Mouse (Mus musculus) lung, postnatal 0 days (tissue): Measurements from ENCODE around the gene Gab1. TPM values are rescaled to one million over a fixed set of nuclear protein-coding genes. Genes with fewer than 3 reads are reported as not detected.

Experiments used
- ATAC-seq: fragments of 200-750 bp; cut with Nextera tagmentation; 2 replicates; pipeline ENCODE4 v1.8.0; 2017; ENCODE audit warnings: moderate library complexity
- DNase-seq: peaks from one replicate; pipeline ENCODE4 v3.0.0-alpha.2; 2016; ENCODE audit warnings: low spot score
- H3K27ac ChIP-seq: fragments of 300-500 bp; sonication (generic); 2 replicates; pipeline ENCODE4 v1.5.1; 2014; ENCODE audit warnings: antibody characterized with exemption, mild to moderate bottlenecking, low read length, mixed read lengths
- H3K27me3 ChIP-seq: fragments of 300-500 bp; sonication (generic); replicated peaks from 2 replicates; pipeline ENCODE4 v1.6.1; 2014; ENCODE audit warnings: low read length, mixed read lengths; ENCODE audit not compliant: insufficient read depth
- H3K36me3 ChIP-seq: fragments of 300-500 bp; sonication (generic); 2 replicates; pipeline ENCODE4 v1.6.1; 2014; ENCODE audit warnings: low read length, mixed read lengths; ENCODE audit not compliant: insufficient read depth
- H3K4me1 ChIP-seq: fragments of 300-500 bp; sonication (generic); 2 replicates; pipeline ENCODE4 v1.6.1; 2014; ENCODE audit warnings: antibody characterized with exemption, low read depth, low read length, mixed read lengths; ENCODE audit not compliant: insufficient read depth
- H3K4me2 ChIP-seq: fragments of 300-500 bp; sonication (generic); replicated peaks from 2 replicates; pipeline ENCODE4 v1.6.1; 2014; ENCODE audit warnings: low read depth, mild to moderate bottlenecking, low read length, moderate library complexity, mixed read lengths
- H3K4me3 ChIP-seq: fragments of 300-500 bp; sonication (generic); 2 replicates; pipeline ENCODE4 v1.5.1; 2014; ENCODE audit warnings: low read depth, low read length
- H3K9ac ChIP-seq: fragments of 300-500 bp; sonication (generic); replicated peaks from 2 replicates; pipeline ENCODE4 v1.6.1; 2014; ENCODE audit warnings: low read depth, mild to moderate bottlenecking
- H3K9me3 ChIP-seq: fragments of 300-500 bp; sonication (generic); 2 replicates; pipeline ENCODE4 v1.6.1; 2016; ENCODE audit warnings: low read length, mixed read lengths
- CTCF ChIP-seq: IDR thresholded peaks from 2 replicates; pipeline ENCODE4 v1.5.1; 2016; ENCODE audit warnings: antibody characterized with exemption, mild to moderate bottlenecking
- EP300 ChIP-seq: IDR thresholded peaks from 2 replicates; pipeline ENCODE4 v1.6.1; 2016; ENCODE audit warnings: antibody characterized with exemption, mild to moderate bottlenecking, control low read depth
- WGBS: fragments of 180-500 bp; shearing (Covaris S2); extraction: QIAGEN DNeasy Blood & Tissue Kit; methylation state at CpG from one replicate; pipeline ENCODE4 v1.1.7; 2014; 5-methylcytosine and 5-hydroxymethylcytosine counted together
- polyA plus RNA-seq: library from polyadenylated mRNA; unstranded; fragments of >200 nt; fragmentation: Nextera tagmentation; extraction: Ambion mirVana; gene quantifications from 2 replicates; pipeline ENCODE4 v1.2.1, GENCODE M21; 2015

The Gab1 gene
- polyA plus RNA-seq, 1 experiment from 2014 or later: 16.9 TPM

GRCm38 (mm10) chr8:80842514-80842913 is 37.8 kb downstream of the Gab1 start:
- no peak overlapping the region for H3K27ac ChIP-seq
- no peak overlapping the region for H3K4me3 ChIP-seq
- TF ChIP-seq EP300: no peak
- TF ChIP-seq CTCF: no peak
- ATAC-seq (no peak), DNase-seq (no peak)
- H3K4me2 ChIP-seq: no peak overlapping the region
- no peaks in the 10 kb centered on the region for H3K27me3 ChIP-seq
- H3K4me1 ChIP-seq: no peaks in the 10 kb centered on the region; the same call in 1 of the 2 replicates
- H3K9ac ChIP-seq: no peak overlapping the region
- WGBS: 92% methylated on average over 3 of the region's 3 CpGs
- no peaks in the 10 kb centered on the region for H3K9me3 ChIP-seq
- H3K36me3 ChIP-seq: no peaks in the 10 kb centered on the region

- Histone ChIP-seq H3K9me3 (no peaks in the 10 kb centered on the region), H3K36me3 (no peaks in the 10 kb centered on the region), H3K9ac (no peak overlapping the region), H3K4me1 (no peaks in the 10 kb centered on the region), H3K4me3 (no peak overlapping the region), H3K27ac (no peak overlapping the region), H3K4me2 (no peak overlapping the region), H3K27me3 (no peaks in the 10 kb centered on the region)
- WGBS: 69% methylated on average over 6 of the region's 6 CpGs
- DNase-seq: no peak
- no peak for ATAC-seq
- TF ChIP-seq CTCF (no peak), EP300 (no peak)
Observed at GRCm38 (mm10) chr8:80840090-80840489, 40.2 kb downstream of the Gab1 start.

GRCm38 (mm10) chr8:80838199-80838598 is 42.1 kb downstream of the Gab1 start:
- no peak overlapping the region for H3K4me3 ChIP-seq
- WGBS: 21% methylated on average over 6 of the region's 6 CpGs
- no peaks in the 10 kb centered on the region for H3K27me3 ChIP-seq
- ATAC-seq: peak; percentile 40; the same call in 1 of the 2 replicates
- no peak overlapping the region for H3K4me2 ChIP-seq
- no peaks in the 10 kb centered on the region for H3K4me1 ChIP-seq
- no peak overlapping the region for H3K9ac ChIP-seq
- no peak overlapping the region for H3K27ac ChIP-seq
- no peak for TF ChIP-seq CTCF
- TF ChIP-seq EP300: no peak
- H3K9me3 ChIP-seq: no peaks in the 10 kb centered on the region
- no peaks in the 10 kb centered on the region for H3K36me3 ChIP-seq
- peak; percentile 59 for DNase-seq

GRCm38 (mm10) chr8:80835401-80835800 is 44.9 kb downstream of the Gab1 start:
- Histone ChIP-seq H3K4me1 (peaks cover 9% of the 10 kb centered on the region; the same call in 1 of the 2 replicates), H3K4me3 (no peak overlapping the region), H3K36me3 (no peaks in the 10 kb centered on the region), H3K4me2 (no peak overlapping the region), H3K27ac (no peak overlapping the region), H3K27me3 (no peaks in the 10 kb centered on the region), H3K9ac (no peak overlapping the region), H3K9me3 (no peaks in the 10 kb centered on the region)
- ATAC-seq (no peak), DNase-seq (no peak)
- TF ChIP-seq CTCF (no peak), EP300 (no peak)
- WGBS: 67% methylated on average over 6 of the region's 6 CpGs

- DNase-seq (no peak), ATAC-seq (no peak)
- no peak overlapping the region for H3K27ac ChIP-seq
- H3K4me2 ChIP-seq: no peak overlapping the region
- peaks cover 10% of the 10 kb centered on the region; the same call in 1 of the 2 replicates for H3K4me1 ChIP-seq
- H3K27me3 ChIP-seq: no peaks in the 10 kb centered on the region
- no peak overlapping the region for H3K4me3 ChIP-seq
- TF ChIP-seq EP300 (no peak), CTCF (no peak)
- no peak overlapping the region for H3K9ac ChIP-seq
- no peaks in the 10 kb centered on the region for H3K36me3 ChIP-seq
- 54% methylated on average over 4 of the region's 4 CpGs for WGBS
- no peaks in the 10 kb centered on the region for H3K9me3 ChIP-seq
Observed at GRCm38 (mm10) chr8:80834443-80834842, 45.9 kb downstream of the Gab1 start.

DNA sequence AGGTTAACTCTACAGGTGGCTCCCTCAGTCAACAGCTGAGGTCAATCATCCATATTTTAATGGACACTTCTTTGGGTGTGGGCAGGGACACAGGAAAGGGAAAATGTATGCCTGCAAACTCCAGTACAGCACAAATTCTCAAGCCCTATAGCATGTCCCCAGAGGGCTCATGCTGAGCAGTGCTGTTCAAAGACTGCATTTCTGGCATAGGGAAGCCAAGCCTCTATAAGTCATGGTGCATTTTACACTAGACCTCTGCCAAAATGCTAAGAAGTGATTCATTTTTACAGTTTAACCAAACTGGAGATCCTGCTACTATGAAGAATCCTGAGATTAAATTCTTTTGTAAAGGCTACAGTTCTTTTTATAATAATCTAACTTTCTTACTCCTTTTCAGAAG is 47.8 kb downstream of the Gab1 start:
- ATAC-seq (no peak), DNase-seq (no peak)
- Histone ChIP-seq H3K27me3 (no peaks in the 10 kb centered on the region), H3K4me3 (no peak overlapping the region), H3K36me3 (no peaks in the 10 kb centered on the region), H3K9ac (no peak overlapping the region), H3K27ac (no peak overlapping the region), H3K4me1 (peaks cover 10% of the 10 kb centered on the region; the same call in 1 of the 2 replicates), H3K4me2 (no peak overlapping the region), H3K9me3 (no peaks in the 10 kb centered on the region)
- TF ChIP-seq CTCF (no peak), EP300 (no peak)

GRCm38 (mm10) chr8:80831876-80832524 is 48.3 kb downstream of the Gab1 start:
- DNase-seq (no peak), ATAC-seq (no peak)
- H3K4me1 ChIP-seq: peaks cover 10% of the 10 kb centered on the region; the same call in 1 of the 2 replicates
- H3K9me3 ChIP-seq: no peaks in the 10 kb centered on the region
- 96% methylated on average over 5 of the region's 5 CpGs for WGBS
- no peak for TF ChIP-seq EP300
- no peak for TF ChIP-seq CTCF
- H3K4me2 ChIP-seq: no peak overlapping the region
- H3K9ac ChIP-seq: no peak overlapping the region
- no peak overlapping the region for H3K4me3 ChIP-seq
- H3K27ac ChIP-seq: no peak overlapping the region
- H3K27me3 ChIP-seq: no peaks in the 10 kb centered on the region
- H3K36me3 ChIP-seq: no peaks in the 10 kb centered on the region
